Mouse (Mus musculus) 3T3-L1 (cell line): ENCODE measurements around the gene Maml3.
A peak's percentile ranks its signal among the peaks of the same experiment; 100 is the strongest.

Source experiments
- DNase-seq: peaks from one replicate; pipeline ENCODE4 v3.0.0-alpha.2; 2015; ENCODE audit warnings: low read depth, low spot score

The Maml3 gene

GRCm38 (mm10) chr3:51874252-51874651 lies 230.6 kb downstream of the Maml3 start:
- no peak for DNase-seq

DNA sequence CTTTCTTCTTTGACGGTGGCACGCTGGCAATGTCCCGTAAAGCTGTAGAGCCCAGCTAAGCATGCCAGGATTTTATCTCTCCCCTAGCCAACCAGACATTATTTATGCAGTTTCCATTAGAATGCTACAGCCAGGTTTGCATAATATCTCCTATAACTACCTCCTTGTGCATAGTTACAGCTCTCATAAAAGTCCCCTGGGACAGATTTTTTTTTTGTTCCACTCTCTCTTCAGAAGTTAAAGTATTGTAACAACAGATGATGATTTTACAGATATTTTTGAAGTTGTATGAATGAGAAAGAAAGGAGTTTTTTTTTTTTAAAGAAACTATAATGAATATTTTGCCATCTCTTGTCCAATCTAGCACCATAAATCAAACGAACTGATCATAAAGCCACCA lies 232.1 kb downstream of the Maml3 start:
- no peak for DNase-seq

DNA sequence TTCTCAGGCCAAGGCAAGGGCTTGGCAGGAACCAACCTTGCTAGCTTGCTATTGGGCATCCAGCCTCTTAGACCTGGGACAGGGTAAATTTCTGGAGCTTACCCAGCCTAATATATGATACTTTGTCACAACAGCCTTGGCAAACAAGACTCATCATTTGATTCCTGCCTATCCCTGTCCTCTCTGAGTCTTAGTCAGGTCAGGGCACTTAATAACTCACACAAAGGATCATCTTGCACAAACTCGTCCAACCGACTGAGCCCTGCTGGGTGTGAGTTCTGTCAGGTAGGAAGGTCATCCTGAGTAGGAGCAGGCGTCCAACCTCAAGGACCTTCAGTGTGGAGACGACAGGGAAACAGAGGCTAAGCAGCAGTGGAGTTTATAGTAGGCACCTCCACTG lies 233.5 kb downstream of the Maml3 start:
- DNase-seq: no peak

GRCm38 (mm10) chr3:51869980-51870379 lies 234.9 kb downstream of the Maml3 start:
- DNase-seq: no peak

GRCm38 (mm10) chr3:51868857-51869256 lies 236.0 kb downstream of the Maml3 start:
- DNase-seq: no peak

- DNase-seq: no peak
Measured at GRCm38 (mm10) chr3:51866446-51866845, 238.4 kb downstream of the Maml3 start.

GRCm38 (mm10) chr3:51861631-51862030 lies 243.2 kb downstream of the Maml3 start:
- DNase-seq: no peak

DNA sequence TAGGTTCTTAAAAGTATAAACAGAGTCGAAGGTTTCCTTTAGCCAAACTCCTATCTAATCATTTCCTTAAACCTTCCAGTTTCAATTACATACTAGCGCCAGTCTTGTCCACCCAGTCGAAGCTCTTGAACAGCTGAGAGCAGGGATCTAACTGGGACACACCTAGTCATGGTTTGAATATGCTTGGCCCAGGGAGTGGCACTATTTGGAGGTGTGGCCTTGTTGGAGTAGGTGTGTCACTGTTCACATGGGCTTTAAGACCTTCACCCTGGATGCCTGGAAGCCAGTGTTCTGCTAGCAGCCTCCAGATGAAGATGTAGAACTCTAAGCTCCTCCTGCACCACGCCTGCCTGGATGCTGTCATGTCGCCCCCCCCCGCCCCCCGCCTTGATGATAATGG lies 244.4 kb downstream of the Maml3 start:
- DNase-seq: no peak

GRCm38 (mm10) chr3:51859208-51859607 lies 245.7 kb downstream of the Maml3 start:
- peak; percentile 22 for DNase-seq

DNA sequence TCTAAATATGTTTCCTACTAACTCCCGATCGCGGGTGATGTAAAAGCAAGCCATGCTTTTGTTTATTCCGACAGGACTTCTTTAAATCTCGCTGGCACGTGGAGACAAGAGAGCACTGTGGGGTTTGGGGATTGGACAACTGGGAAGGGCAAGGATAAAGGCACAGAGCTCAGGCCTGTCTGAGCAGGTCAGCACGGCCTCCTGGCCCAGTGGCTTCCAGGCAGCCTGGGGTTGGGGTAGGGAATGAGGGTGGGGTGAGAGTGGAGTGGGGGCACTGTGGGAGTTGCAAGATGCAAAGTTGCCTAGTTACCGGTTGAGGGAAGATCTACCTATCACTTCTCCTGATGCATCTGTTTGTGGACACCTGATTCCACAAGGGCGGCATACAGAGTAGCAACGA lies 250.7 kb downstream of the Maml3 start:
- no peak for DNase-seq

DNA sequence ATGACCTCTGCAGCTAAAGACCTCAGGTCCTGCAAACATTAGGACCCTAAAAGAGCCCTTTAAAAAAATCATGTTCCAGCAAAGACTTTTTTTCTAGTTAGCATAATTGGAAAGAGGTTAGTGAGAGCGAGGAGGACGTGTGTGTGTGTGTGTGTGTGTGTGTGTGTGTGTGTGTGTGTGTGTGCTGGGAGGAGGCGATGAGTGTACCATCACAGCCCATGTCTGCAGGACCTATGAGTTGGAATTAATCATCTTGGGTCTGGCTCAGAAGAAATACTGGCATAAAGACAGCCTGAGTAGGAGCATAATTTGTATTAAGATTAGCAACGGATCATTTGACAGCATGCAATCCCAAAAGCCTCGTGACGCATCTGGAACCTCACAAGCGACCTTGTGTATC lies 251.3 kb downstream of the Maml3 start:
- no peak for DNase-seq

- no peak for DNase-seq
Measured at GRCm38 (mm10) chr3:51852692-51853091, 252.2 kb downstream of the Maml3 start.

DNA sequence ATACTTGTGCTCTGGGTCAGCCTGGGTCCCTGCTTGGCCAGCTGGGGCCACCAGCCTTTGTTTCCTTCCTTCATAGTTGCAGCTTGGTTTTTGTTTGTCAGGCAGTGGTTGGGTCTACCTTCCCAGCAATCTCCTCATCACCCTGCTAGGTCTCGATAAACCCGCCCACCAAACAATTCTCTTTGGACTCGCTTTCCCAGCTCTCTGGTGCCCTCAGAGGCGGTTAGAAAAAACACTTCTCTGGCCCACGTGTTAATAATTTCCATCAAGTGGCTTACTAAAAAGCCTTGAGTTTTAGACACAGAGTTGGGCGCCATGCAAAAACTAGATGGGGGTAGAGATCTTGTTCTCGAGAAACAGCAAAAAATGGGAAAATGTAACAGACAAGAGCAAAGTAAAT lies 253.3 kb downstream of the Maml3 start:
- no peak for DNase-seq

DNA sequence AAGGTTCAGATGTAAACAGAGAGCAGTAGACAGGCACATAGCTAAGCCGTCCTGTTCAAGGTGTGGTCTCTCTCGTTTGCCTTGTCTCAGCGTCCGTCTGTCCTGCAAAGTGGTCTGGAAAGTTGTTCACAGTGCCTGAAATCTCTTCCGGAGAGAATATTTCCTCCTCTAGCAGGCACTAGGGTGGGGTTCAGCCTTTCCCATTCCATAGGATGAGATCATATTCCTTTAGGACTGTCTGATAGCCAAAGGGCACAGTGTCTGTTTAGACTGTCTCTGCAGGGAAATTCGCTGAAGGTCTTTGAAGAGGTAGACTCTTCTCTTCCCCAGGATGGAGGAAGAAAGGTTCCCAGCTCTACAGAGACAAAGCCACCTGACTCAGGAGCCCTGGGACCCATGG lies 255.4 kb downstream of the Maml3 start:
- no peak for DNase-seq

DNA sequence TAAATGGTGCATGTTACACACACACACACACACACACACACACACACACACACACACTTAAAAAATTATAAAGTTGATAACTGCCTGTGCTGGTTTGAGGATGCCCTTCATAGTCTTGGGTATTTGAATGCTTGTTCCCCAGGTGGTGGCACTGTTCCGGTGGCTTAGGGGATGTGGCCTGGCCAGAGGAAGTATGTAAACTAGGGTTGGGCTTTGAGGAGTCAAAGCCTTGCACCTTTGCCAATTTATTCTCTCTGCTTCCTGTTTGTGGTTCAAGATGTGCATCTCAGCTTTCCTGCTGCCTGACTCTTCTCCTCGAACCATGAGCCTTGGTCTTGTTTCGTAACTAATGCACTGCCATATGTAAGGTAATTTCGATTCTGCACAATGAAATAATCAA lies 257.6 kb downstream of the Maml3 start:
- DNase-seq: peak; percentile 43

GRCm38 (mm10) chr3:51844255-51844654 lies 260.6 kb downstream of the Maml3 start:
- no peak for DNase-seq

GRCm38 (mm10) chr3:51842140-51842539 lies 262.7 kb downstream of the Maml3 start:
- DNase-seq: no peak

DNA sequence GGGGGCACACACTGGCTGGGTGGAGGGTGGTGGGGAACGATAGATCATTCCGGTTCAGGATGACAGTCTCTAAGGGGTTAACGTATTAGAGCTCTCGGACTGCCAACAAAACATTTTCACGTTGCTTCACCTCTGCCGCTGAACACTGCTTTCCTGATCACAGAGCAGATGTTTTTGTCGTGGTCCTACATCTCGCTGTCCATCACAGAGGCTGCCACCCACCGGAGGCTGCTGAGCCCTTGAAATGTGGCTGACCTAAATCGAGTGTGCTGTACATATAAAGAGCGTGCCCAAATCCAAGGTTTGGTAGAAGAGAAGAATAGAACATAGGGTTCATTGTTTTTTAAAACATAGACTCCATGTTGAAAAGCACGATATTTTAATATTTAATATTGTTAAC lies 263.3 kb downstream of the Maml3 start:
- no peak for DNase-seq

DNA sequence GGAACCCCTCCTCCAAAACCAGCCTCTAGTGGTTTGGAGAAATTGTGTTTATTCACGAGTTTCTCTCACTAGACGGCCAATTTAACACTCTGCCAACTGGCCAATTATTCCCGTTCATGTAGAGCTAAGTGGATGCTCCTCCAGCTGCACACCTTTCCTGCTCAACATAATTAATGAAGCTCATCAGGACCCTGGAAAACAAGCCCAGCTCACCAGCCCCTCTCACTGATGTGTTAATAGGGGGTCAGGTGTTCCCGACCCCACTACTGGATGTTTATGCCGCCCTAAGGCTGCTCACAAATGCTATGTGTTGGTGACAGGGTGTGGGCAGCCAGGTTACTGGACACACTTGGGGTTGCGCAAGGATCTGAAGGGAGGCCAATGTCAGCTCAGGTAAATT lies 263.7 kb downstream of the Maml3 start:
- no peak for DNase-seq

DNA sequence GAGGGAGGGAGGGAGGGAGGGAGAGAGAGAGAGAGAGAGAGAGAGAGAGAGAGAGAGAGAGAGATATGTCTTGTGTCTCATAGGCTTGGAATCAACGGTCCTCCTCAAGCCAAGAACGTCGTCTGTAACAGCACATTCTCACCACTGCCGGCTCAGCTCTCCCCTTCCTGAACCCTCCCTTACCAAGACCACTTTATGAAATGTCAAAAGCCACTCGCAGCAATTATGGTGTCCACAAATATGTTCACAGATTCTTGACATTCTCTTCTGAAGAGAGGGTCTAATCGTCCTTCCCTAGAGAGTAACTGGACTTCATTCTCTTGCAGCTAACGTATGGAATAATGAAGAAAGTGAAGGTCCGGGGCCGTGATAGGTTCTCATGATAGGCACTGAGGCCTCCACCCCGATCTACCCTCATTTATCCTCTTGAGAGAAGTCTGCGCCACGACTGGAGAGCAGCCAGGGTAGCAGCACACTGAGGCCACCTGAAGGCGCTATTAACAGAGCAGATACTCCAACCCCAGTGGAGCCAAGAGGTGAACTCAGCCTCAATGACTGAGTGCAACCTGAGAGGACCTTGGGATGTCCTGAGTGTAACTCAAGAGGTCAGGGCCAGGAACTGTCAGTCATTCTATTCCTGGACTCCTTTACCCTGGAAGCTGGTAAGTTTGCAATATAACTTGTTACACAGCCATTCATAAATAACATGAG lies 264.6 kb downstream of the Maml3 start:
- no peak for DNase-seq

DNA sequence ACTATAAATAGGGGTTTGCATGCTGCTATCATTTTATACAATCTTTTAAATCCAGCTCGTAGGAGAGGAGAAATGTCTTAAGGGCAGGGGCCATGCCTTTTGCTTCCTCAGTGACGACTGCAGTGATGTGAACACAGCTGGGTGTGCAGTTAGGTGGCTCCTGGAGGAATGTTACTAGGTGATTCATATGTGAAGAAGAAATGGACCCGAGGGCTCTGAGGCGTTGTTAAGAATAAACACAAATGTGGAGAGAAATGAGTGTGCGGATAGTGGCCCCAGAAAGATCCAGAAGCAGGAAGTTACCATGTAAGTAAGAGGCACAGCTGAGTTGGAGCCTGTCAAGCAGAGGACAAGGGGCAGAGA lies 265.5 kb downstream of the Maml3 start:
- no peak for DNase-seq

GRCm38 (mm10) chr3:51838696-51839352 lies 266.1 kb downstream of the Maml3 start:
- DNase-seq: no peak

DNA sequence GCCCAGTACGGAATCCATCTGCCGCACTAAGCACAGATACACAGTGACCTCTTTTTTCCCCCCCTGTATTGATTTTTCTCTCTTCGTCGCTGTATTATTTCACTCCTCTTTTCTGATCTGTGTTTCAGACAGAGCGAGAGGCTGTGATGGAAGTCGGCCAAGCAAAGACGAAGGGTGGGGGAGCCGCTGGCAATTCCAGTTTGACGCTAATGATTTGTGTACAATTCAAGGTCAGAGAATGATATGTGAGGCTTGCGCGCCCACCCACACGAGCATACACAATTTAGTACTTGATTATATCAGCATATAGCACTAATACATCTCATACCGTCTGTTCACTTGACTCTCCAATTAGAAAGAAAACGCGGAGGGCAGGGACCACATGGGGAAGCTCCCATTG lies 271.9 kb downstream of the Maml3 start:
- no peak for DNase-seq
